Mouse (Mus musculus) CH12.LX (cell line): ENCODE results near the gene Ggcx. TPM values are rescaled to one million over a fixed set of nuclear protein-coding genes. Genes with fewer than 3 reads are reported as not detected.

ENCODE experiments used
- DNase-seq: peaks from one replicate; pipeline ENCODE4 v3.0.0-alpha.2; 2013; ENCODE audit errors: extremely low read depth
- H3K27ac ChIP-seq: 2 replicates; pipeline ENCODE4 v1.5.1; 2012; ENCODE audit warnings: low read depth, mild to moderate bottlenecking, control low read depth, moderate library complexity; ENCODE audit not compliant: insufficient read depth
- H3K27me3 ChIP-seq: replicated peaks from 2 replicates; pipeline ENCODE3; 2012; ENCODE audit warnings: inconsistent platforms
- H3K36me3 ChIP-seq, 2 experiments: replicated peaks in 1 of 2; 2 replicates each; pipeline versions ENCODE3 to v1.6.1; 2012; ENCODE audit warnings: inconsistent platforms in 1 of 2, low read length in 1 of 2, mild to moderate bottlenecking in 1 of 2, mixed read lengths in 1 of 2, moderate library complexity in 1 of 2; ENCODE audit not compliant: control insufficient read depth in 1 of 2, insufficient read depth in 1 of 2
- H3K4me1 ChIP-seq, 2 experiments: 2 replicates each; pipeline ENCODE4 v1.6.1; 2012; ENCODE audit warnings: inconsistent platforms in 1 of 2, moderate library complexity in 1 of 2; ENCODE audit not compliant: insufficient read depth in 2 of 2, control insufficient read depth in 1 of 2
- H3K4me2 ChIP-seq: 2 replicates; pipeline ENCODE4 v1.6.1; 2012; ENCODE audit warnings: low read depth, mild to moderate bottlenecking, control low read depth; ENCODE audit not compliant: poor library complexity, insufficient read depth, severe bottlenecking
- H3K4me3 ChIP-seq, 3 experiments: fragments of 150-350 bp in 1 of 3; sonication (generic) in 1 of 3; replicated peaks in 1 of 3; 2 replicates each; pipeline versions ENCODE3 to v1.5.1; 2011 to 2012; ENCODE audit warnings: low read depth in 2 of 3, low read length in 2 of 3, mild to moderate bottlenecking in 2 of 3, moderate library complexity in 2 of 3, control low read depth in 1 of 3, improper control_type of control experiment in 1 of 3, inconsistent platforms in 1 of 3, mixed read lengths in 1 of 3; ENCODE audit not compliant: poor library complexity in 1 of 3
- H3K79me2 ChIP-seq: replicated peaks from 2 replicates; pipeline ENCODE4 v1.6.1; 2012; ENCODE audit warnings: mild to moderate bottlenecking, moderate library complexity; ENCODE audit not compliant: control insufficient read depth, poor library complexity, insufficient read depth, severe bottlenecking; ENCODE audit errors: extremely low read depth
- H3K9ac ChIP-seq: 2 replicates; pipeline ENCODE4 v1.6.1; 2012; ENCODE audit warnings: low read depth, mild to moderate bottlenecking, control low read depth, moderate library complexity; ENCODE audit not compliant: insufficient read depth
- H3K9me3 ChIP-seq: replicated peaks from 2 replicates; pipeline ENCODE3; 2012; ENCODE audit warnings: low read length, inconsistent platforms, mixed read lengths
- BHLHE40 ChIP-seq: IDR thresholded peaks from 2 replicates; pipeline ENCODE4 v1.6.1; 2011; ENCODE audit warnings: mild to moderate bottlenecking, low read depth, low read length, improper control_type of control experiment
- CHD2 ChIP-seq: IDR thresholded peaks from 2 replicates; pipeline ENCODE4 v1.6.1; 2011; ENCODE audit warnings: low read length, improper control_type of control experiment
- E2F4 ChIP-seq: IDR thresholded peaks from 2 replicates; pipeline ENCODE4 v1.6.1; 2011; ENCODE audit warnings: low read depth, low read length, improper control_type of control experiment; ENCODE audit not compliant: insufficient replicate concordance
- JUND ChIP-seq: conservative IDR thresholded peaks from 2 replicates; pipeline ENCODE4 v1.6.1; 2011; ENCODE audit warnings: low read depth, low read length, improper control_type of control experiment
- MAX ChIP-seq: IDR thresholded peaks from 2 replicates; pipeline ENCODE4 v1.6.1; 2011; ENCODE audit warnings: low read length, improper control_type of control experiment
- MAZ ChIP-seq: IDR thresholded peaks from 2 replicates; pipeline ENCODE4 v1.6.1; 2012; ENCODE audit warnings: low read depth, mild to moderate bottlenecking, inconsistent platforms, low read length, improper control_type of control experiment, moderate library complexity
- MEF2A ChIP-seq: IDR thresholded peaks from 2 replicates; pipeline ENCODE4 v1.6.1; 2014; ENCODE audit warnings: low read depth, mild to moderate bottlenecking, inconsistent platforms, low read length, improper control_type of control experiment, borderline replicate concordance
- MXI1 ChIP-seq: IDR thresholded peaks from 2 replicates; pipeline ENCODE4 v1.6.1; 2011; ENCODE audit warnings: mild to moderate bottlenecking, low read depth, low read length, improper control_type of control experiment
- MYC ChIP-seq: IDR thresholded peaks from 2 replicates; pipeline ENCODE4 v1.6.1; 2011; ENCODE audit warnings: low read depth, mild to moderate bottlenecking, improper control_type of control experiment, low read length
- NRF1 ChIP-seq: IDR thresholded peaks from 2 replicates; pipeline ENCODE4 v1.6.1; 2014; ENCODE audit warnings: low read depth, mild to moderate bottlenecking, inconsistent platforms, low read length, improper control_type of control experiment, moderate library complexity
- POLR2A ChIP-seq: IDR thresholded peaks from 2 replicates; pipeline ENCODE4 v1.6.1; 2011; ENCODE audit warnings: low read depth, mild to moderate bottlenecking, improper control_type of control experiment, low read length
- RAD21 ChIP-seq: IDR thresholded peaks from 2 replicates; pipeline ENCODE4 v1.6.1; 2011; ENCODE audit warnings: low read depth, mild to moderate bottlenecking, low read length, improper control_type of control experiment, moderate library complexity
- SIN3A ChIP-seq: IDR thresholded peaks from 2 replicates; pipeline ENCODE4 v1.6.1; 2012; ENCODE audit warnings: low read length, improper control_type of control experiment, inconsistent platforms
- SMC3 ChIP-seq: IDR thresholded peaks from 2 replicates; pipeline ENCODE4 v1.6.1; 2011; ENCODE audit warnings: low read depth, low read length, improper control_type of control experiment
- TBP ChIP-seq: conservative IDR thresholded peaks from 2 replicates; pipeline ENCODE4 v1.6.1; 2011; ENCODE audit warnings: low read depth, low read length, improper control_type of control experiment
- TCF12 ChIP-seq: IDR thresholded peaks from 2 replicates; pipeline ENCODE4 v1.6.1; 2014; ENCODE audit warnings: low read depth, mild to moderate bottlenecking, inconsistent platforms, low read length, improper control_type of control experiment
- USF1 ChIP-seq: IDR thresholded peaks from 2 replicates; pipeline ENCODE4 v1.6.1; 2014; ENCODE audit warnings: low read depth, mild to moderate bottlenecking, inconsistent platforms, low read length, improper control_type of control experiment
- USF2 ChIP-seq: conservative IDR thresholded peaks from 2 replicates; pipeline ENCODE4 v1.6.1; 2011; ENCODE audit warnings: low read depth, low read length, improper control_type of control experiment
- ZMIZ1 ChIP-seq: IDR thresholded peaks from 2 replicates; pipeline ENCODE4 v1.6.1; 2012; ENCODE audit warnings: low read depth, mild to moderate bottlenecking, inconsistent platforms, low read length, improper control_type of control experiment
- dilution Hi-C: fragments of 300-500 bp; cut with MboI; formaldehyde crosslinking; loops from 2 replicates; pipeline ENCODE4 v1.14.3; 2020; ENCODE audit warnings: low sequenced_read_pairs; ENCODE audit not compliant: extremely low pct_unique_long_range_greater_than_20kb, extremely low pct_ligation_motif_present
- in situ Hi-C: fragments of 300-500 bp; cut with MboI; formaldehyde crosslinking; loops from 3 replicates; pipeline ENCODE4 v1.14.3; 2019; ENCODE audit warnings: low sequenced_read_pairs, low pct_ligation_motif_present, low pct_unique_long_range_greater_than_20kb, mixed read lengths
- polyA plus RNA-seq: library from polyadenylated mRNA; unstranded; fragments of >175 nt; gene quantifications from 2 replicates; pipeline ENCODE4 v1.2.1, GENCODE M21; 2012; ENCODE audit warnings: low read depth; ENCODE audit not compliant: insufficient read length
- total RNA-seq, 2 experiments: library from RNA; depleted of rRNA; stranded (reverse); fragments of 300-350 nt in 1 of 2; fragments of >200 nt in 1 of 2; gene quantifications; 2 replicates each; pipeline ENCODE4 v1.2.3; 2012 to 2014

The Ggcx gene
- total and polyA plus RNA-seq, 3 experiments = 5.2 to 7.8 (median 6.7) TPM

DNA sequence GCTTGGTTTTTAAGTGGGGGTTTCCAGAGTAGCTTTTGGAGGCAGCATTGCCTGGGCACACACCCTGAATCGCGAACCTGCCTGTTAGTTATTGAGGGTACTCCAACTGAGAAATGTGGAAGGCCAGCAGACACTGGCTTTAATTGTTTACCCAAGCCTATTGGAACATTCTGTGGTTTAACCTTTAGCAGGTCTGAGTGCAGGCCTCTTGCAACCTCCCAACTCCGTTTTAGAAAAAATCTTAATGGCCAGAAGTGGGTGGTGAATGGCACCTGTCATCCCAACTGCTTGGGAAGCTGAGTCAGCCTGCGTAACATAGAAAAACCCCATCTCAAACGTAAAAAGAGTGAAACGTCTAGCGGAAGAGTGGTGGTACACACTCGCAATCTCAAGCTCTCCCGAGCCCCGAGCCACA is 17.3 kb upstream of the Ggcx start:
- no peak overlapping the region for H3K9ac ChIP-seq
- no peak overlapping the region for H3K4me3 ChIP-seq
- H3K4me2 ChIP-seq = no peak overlapping the region
- no peaks in the 10 kb centered on the region for H3K36me3 ChIP-seq
- dilution Hi-C loops = no loop called here
- no peak for DNase-seq
- TF ChIP-seq SMC3 (no peak), TCF12 (no peak), TBP (no peak), ZMIZ1 (no peak), MYC (no peak), RAD21 (no peak), USF1 (no peak), MXI1 (no peak), MEF2A (no peak), POLR2A (no peak), CHD2 (no peak)
- TF ChIP-seq, all 38 proteins: peak for 0
- in situ Hi-C loops = no loop called here
- no peaks in the 10 kb centered on the region for H3K79me2 ChIP-seq
- H3K4me1 ChIP-seq = peaks cover 5 to 7% of the 10 kb centered on the region in 2 experiments; a peak in 3 of 4 replicates
- no peaks in the 10 kb centered on the region for H3K27me3 ChIP-seq
- H3K27ac ChIP-seq = no peak overlapping the region
- no peaks in the 10 kb centered on the region for H3K9me3 ChIP-seq

DNA sequence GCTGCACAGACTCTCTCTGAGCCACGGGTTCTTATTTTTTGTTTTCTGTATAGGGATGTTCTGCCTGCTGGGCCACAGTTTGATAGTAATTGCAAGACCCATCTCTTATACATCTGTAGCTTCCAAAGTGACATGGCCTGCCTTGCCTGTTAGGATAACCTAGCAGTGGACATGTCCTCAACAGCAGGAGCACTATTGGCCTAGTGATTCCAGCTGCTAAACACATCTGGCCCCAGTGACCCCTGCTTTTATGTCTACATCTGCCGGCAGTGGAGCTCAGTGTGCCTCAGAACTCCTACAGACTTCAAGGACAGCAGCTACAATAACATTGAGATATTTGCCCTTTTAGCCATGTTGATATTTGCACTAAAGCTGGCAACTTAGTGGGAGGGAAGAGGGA is 14.1 kb upstream of the Ggcx start:
- TF ChIP-seq POLR2A (no peak), BHLHE40 (no peak), SIN3A (no peak), USF2 (no peak), E2F4 (no peak), MAX (no peak), NRF1 (no peak), MAZ (no peak), JUND (no peak), MXI1 (no peak)
- no peak for DNase-seq
- Histone ChIP-seq H3K27me3 (no peaks in the 10 kb centered on the region), H3K4me2 (no peak overlapping the region), H3K36me3 (no peaks in the 10 kb centered on the region), H3K4me1 (peaks cover 0 to 2% of the 10 kb centered on the region in 2 experiments; a peak in 1 of 4 replicates), H3K27ac (no peak overlapping the region), H3K79me2 (no peaks in the 10 kb centered on the region), H3K9me3 (no peaks in the 10 kb centered on the region), H3K4me3 (no peak overlapping the region), H3K9ac (no peak overlapping the region)
- in situ Hi-C loops (loop anchor here (25.0 kb wide), 1 partner anchor 437 kb away; no protein-coding TSS in a partner anchor), dilution Hi-C loops (no loop called here)
